Mouse (Mus musculus): Measurements from ENCODE around the gene Slc29a2.

DNA sequence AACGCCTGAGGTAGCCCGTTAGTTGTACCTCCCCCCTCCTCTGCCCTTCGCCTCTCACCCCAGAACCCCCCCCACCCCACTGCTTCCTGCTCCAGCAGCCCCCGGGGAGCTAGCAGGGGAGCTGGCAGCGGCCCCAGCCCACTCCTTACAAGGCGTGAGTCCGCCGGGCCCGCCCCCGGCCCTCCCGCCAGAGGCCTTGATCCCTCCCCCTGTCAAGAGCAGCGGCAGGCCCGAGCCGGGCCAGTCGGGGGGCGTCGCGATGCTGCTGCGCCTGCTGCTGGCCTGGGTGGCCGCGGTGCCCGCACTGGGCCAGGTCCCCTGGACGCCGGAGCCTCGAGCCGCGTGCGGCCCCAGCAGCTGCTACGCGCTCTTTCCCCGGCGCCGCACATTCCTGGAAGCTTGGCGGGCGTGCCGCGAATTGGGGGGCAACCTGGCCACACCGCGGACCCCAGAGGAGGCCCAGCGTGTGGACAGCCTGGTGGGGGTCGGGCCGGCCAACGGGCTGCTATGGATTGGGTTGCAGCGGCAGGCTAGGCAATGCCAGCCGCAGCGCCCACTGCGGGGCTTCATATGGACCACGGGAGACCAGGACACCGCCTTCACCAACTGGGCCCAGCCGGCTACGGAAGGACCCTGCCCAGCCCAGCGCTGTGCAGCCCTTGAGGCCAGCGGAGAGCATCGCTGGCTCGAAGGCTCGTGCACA is 44.4 kb downstream of the Slc29a2 start, which contains the start of gene Cd248:
- TF ChIP-seq GATA1 (IDR thresholded peaks at IDR 0.05; ENCODE audit: low read length): no peak
- no peak for TF ChIP-seq TAL1 (IDR thresholded peaks at IDR 0.05; ENCODE audit: low read length)

Data from erythroblast, embryonic 14.5 days (primary cell).